Mouse (Mus musculus) kidney, postnatal 0 days (tissue): ENCODE data around the gene Gnao1. TPM values are rescaled to one million over a fixed set of nuclear protein-coding genes. Genes with fewer than 3 reads are reported as not detected.

Experiments used
- ATAC-seq: fragments of 200-750 bp; cut with Nextera tagmentation; replicated peaks from 2 replicates; pipeline ENCODE4 v1.8.0; 2017; ENCODE audit warnings: low read depth, moderate number of reproducible peaks, moderate TSS enrichment, moderate library complexity; ENCODE audit not compliant: low FRiP score
- DNase-seq: peaks from one replicate; pipeline ENCODE4 v3.0.0-alpha.2; 2016; ENCODE audit warnings: low spot score
- H3K27ac ChIP-seq: fragments of 300-500 bp; sonication (generic); 2 replicates; pipeline ENCODE4 v1.5.1; 2014; ENCODE audit warnings: mild to moderate bottlenecking
- H3K27me3 ChIP-seq: fragments of 300-500 bp; sonication (generic); 2 replicates; pipeline ENCODE4 v1.6.1; 2014; ENCODE audit warnings: low read length, mixed read lengths; ENCODE audit not compliant: insufficient read depth
- H3K36me3 ChIP-seq: fragments of 300-500 bp; sonication (generic); 2 replicates; pipeline ENCODE4 v1.6.1; 2014; ENCODE audit warnings: low read length, mixed read lengths; ENCODE audit not compliant: insufficient read depth
- H3K4me1 ChIP-seq: fragments of 300-500 bp; sonication (generic); replicated peaks from 2 replicates; pipeline ENCODE4 v1.6.1; 2014; ENCODE audit warnings: antibody characterized with exemption, low read length, mixed read lengths; ENCODE audit not compliant: insufficient read depth
- H3K4me2 ChIP-seq: fragments of 300-500 bp; sonication (generic); 2 replicates; pipeline ENCODE4 v1.6.1; 2014; ENCODE audit warnings: mild to moderate bottlenecking, low read length, moderate library complexity, mixed read lengths
- H3K4me3 ChIP-seq: fragments of 300-500 bp; sonication (generic); replicated peaks from 2 replicates; pipeline ENCODE4 v1.5.1; 2014; ENCODE audit warnings: low read depth, low read length
- H3K9ac ChIP-seq: fragments of 300-500 bp; sonication (generic); 2 replicates; pipeline ENCODE4 v1.6.1; 2014; ENCODE audit warnings: low read depth, low read length
- H3K9me3 ChIP-seq: fragments of 300-500 bp; sonication (generic); replicated peaks from 2 replicates; pipeline ENCODE4 v1.6.1; 2016; ENCODE audit warnings: low read length, inconsistent platforms, mixed read lengths
- CTCF ChIP-seq: IDR thresholded peaks from 2 replicates; pipeline ENCODE4 v1.5.1; 2016; ENCODE audit warnings: antibody characterized with exemption, low read depth, mild to moderate bottlenecking, moderate library complexity
- WGBS: fragments of 180-500 bp; shearing (Covaris S2); extraction: QIAGEN DNeasy Blood & Tissue Kit; methylation state at CpG from one replicate; pipeline ENCODE4 v1.1.7; 2014; 5-methylcytosine and 5-hydroxymethylcytosine counted together
- polyA plus RNA-seq: library from polyadenylated mRNA; unstranded; fragments of >200 nt; fragmentation: Nextera tagmentation; extraction: Ambion mirVana; gene quantifications from 2 replicates; pipeline ENCODE4 v1.2.1, GENCODE M21; 2015

Gene Gnao1
- polyA plus RNA-seq, 1 experiment from 2014 or later, result 1.7 TPM

GRCm38 (mm10) chr8:93919422-93919821 lies 109.7 kb downstream of the Gnao1 start:
- Histone ChIP-seq H3K4me3 (no peak overlapping the region), H3K9me3 (no peaks in the 10 kb centered on the region), H3K4me1 (no peaks in the 10 kb centered on the region), H3K27me3 (no peaks in the 10 kb centered on the region), H3K4me2 (no peak overlapping the region), H3K36me3 (no peaks in the 10 kb centered on the region), H3K9ac (no peak overlapping the region), H3K27ac (no peak overlapping the region)
- TF ChIP-seq CTCF, result no peak
- WGBS, result 77% methylated on average over 3 of the region's 3 CpGs
- ATAC-seq, result no peak
- DNase-seq, result no peak

GRCm38 (mm10) chr8:93919916-93920589 lies 110.3 kb downstream of the Gnao1 start:
- no peaks in the 10 kb centered on the region for H3K27me3 ChIP-seq
- H3K9me3 ChIP-seq, result no peaks in the 10 kb centered on the region
- H3K4me1 ChIP-seq, result no peaks in the 10 kb centered on the region
- H3K9ac ChIP-seq, result no peak overlapping the region
- no peak overlapping the region for H3K27ac ChIP-seq
- no peak overlapping the region for H3K4me3 ChIP-seq
- H3K36me3 ChIP-seq, result no peaks in the 10 kb centered on the region
- no peak overlapping the region for H3K4me2 ChIP-seq
- no peak for TF ChIP-seq CTCF
- ATAC-seq (no peak), DNase-seq (no peak)
- 67% methylated on average over 12 of the region's 12 CpGs for WGBS

GRCm38 (mm10) chr8:93920590-93920948 lies 110.8 kb downstream of the Gnao1 start:
- Histone ChIP-seq H3K36me3 (no peaks in the 10 kb centered on the region), H3K27ac (no peak overlapping the region), H3K4me2 (no peak overlapping the region), H3K4me3 (no peak overlapping the region), H3K27me3 (no peaks in the 10 kb centered on the region), H3K9me3 (no peaks in the 10 kb centered on the region), H3K9ac (no peak overlapping the region), H3K4me1 (no peaks in the 10 kb centered on the region)
- no peak for ATAC-seq
- no peak for DNase-seq
- no peak for TF ChIP-seq CTCF
- WGBS, result 78% methylated on average over 7 of the region's 7 CpGs

- Histone ChIP-seq H3K9ac (no peak overlapping the region), H3K4me3 (no peak overlapping the region), H3K27ac (no peak overlapping the region), H3K36me3 (no peaks in the 10 kb centered on the region), H3K9me3 (no peaks in the 10 kb centered on the region), H3K4me2 (no peak overlapping the region), H3K4me1 (no peaks in the 10 kb centered on the region), H3K27me3 (no peaks in the 10 kb centered on the region)
- DNase-seq (no peak), ATAC-seq (no peak)
- no peak for TF ChIP-seq CTCF
- 72% methylated on average over 7 of the region's 7 CpGs for WGBS
Observed at GRCm38 (mm10) chr8:93923897-93924334, 114.2 kb downstream of the Gnao1 start.

GRCm38 (mm10) chr8:93925513-93925912 lies 115.7 kb downstream of the Gnao1 start:
- DNase-seq, result no peak
- Histone ChIP-seq H3K4me3 (no peak overlapping the region), H3K9ac (no peak overlapping the region), H3K4me1 (no peaks in the 10 kb centered on the region), H3K36me3 (no peaks in the 10 kb centered on the region), H3K4me2 (no peak overlapping the region), H3K27me3 (no peaks in the 10 kb centered on the region), H3K27ac (no peak overlapping the region), H3K9me3 (no peaks in the 10 kb centered on the region)
- no peak for TF ChIP-seq CTCF
- no peak for ATAC-seq
- WGBS, result 61% methylated on average over 3 of the region's 3 CpGs

- no peak overlapping the region for H3K9ac ChIP-seq
- 76% methylated on average over 4 of the region's 4 CpGs for WGBS
- ATAC-seq, result no peak
- TF ChIP-seq CTCF, result no peak
- H3K4me1 ChIP-seq, result no peaks in the 10 kb centered on the region
- no peaks in the 10 kb centered on the region for H3K9me3 ChIP-seq
- no peak overlapping the region for H3K4me2 ChIP-seq
- no peak for DNase-seq
- no peak overlapping the region for H3K4me3 ChIP-seq
- H3K36me3 ChIP-seq, result no peaks in the 10 kb centered on the region
- H3K27me3 ChIP-seq, result no peaks in the 10 kb centered on the region
- H3K27ac ChIP-seq, result no peak overlapping the region
Observed at GRCm38 (mm10) chr8:93929233-93929632, 119.5 kb downstream of the Gnao1 start.

- H3K4me2 ChIP-seq, result no peak overlapping the region
- no peaks in the 10 kb centered on the region for H3K9me3 ChIP-seq
- H3K27me3 ChIP-seq, result no peaks in the 10 kb centered on the region
- TF ChIP-seq CTCF, result no peak
- no peaks in the 10 kb centered on the region for H3K36me3 ChIP-seq
- WGBS, result 89% methylated on average over 6 of the region's 6 CpGs
- H3K4me3 ChIP-seq, result no peak overlapping the region
- no peak for DNase-seq
- H3K9ac ChIP-seq, result no peak overlapping the region
- ATAC-seq, result no peak
- H3K27ac ChIP-seq, result no peak overlapping the region
- H3K4me1 ChIP-seq, result no peaks in the 10 kb centered on the region
Observed at GRCm38 (mm10) chr8:93931336-93931735, 121.6 kb downstream of the Gnao1 start.
